Mouse (Mus musculus) 3T3-L1 (cell line): ENCODE measurements at regions not wholly inside any gene's neighbourhood (a gene's known extent, or its start where the extent isn't known, plus 50 kb on each side); places are given as distances from the start of the nearest gene placed in this dataset.

Source experiments
- DNase-seq: peaks from one replicate; pipeline ENCODE4 v3.0.0-alpha.2; 2015; ENCODE audit warnings: low read depth, low spot score

DNA sequence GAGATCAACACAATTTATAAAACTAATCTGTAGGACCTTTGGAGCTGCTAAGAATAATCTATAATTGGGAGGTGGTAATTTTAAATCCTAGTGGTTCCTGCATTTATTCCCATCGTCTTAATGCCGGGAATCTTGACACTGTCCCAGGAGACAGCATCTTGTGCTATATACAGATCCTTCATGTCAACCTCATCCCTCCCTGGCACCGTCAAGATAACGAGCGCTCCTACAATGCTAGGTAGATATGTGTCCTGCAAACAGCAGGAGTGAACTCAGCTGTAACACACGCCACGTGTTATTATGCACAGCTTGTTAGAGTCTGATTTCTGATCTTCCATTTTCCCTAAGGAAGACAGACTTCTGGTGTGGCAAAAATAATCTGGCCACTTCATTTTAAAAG, 237.0 kb upstream of the Cnr1 start:
- DNase-seq = no peak

DNA sequence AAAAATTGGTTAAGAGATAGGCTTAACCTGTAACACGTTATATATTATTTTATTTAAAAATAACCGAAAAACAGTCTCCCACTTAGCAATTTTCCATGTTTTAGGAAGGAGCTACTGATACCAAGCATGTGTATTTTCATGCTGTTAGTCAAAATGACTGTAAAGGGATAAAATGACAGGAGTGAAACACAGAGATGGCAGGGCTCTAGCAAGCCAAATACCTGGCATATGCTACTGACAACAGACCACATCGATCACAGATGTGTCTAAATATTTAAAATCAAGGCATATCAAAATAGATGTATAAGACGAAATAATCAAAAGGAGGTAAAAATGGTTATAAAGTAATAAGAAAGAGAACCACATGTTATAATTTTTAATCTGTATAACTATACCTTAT, 231.0 kb upstream of the Cnr1 start:
- no peak for DNase-seq

DNA sequence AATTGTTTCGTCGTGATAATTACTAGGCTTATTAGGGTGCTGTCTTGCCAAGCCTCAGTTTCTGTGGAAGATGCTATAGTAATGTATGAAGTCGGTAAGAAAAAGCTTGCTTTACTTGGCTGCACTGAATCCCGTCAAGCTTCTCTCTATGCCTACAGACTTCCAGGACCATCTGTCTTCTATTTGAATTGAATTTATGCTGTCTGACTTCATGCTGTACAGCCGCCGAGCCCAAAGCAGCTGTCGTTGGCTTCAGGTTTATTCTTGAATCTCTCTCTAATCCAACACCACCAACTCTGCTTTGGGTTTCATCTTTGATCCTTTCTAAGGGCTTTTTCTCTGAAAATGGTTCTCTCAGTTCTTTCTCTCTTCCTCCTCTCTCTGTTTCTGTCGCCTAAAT, 227.4 kb upstream of the Cnr1 start:
- no peak for DNase-seq

DNA sequence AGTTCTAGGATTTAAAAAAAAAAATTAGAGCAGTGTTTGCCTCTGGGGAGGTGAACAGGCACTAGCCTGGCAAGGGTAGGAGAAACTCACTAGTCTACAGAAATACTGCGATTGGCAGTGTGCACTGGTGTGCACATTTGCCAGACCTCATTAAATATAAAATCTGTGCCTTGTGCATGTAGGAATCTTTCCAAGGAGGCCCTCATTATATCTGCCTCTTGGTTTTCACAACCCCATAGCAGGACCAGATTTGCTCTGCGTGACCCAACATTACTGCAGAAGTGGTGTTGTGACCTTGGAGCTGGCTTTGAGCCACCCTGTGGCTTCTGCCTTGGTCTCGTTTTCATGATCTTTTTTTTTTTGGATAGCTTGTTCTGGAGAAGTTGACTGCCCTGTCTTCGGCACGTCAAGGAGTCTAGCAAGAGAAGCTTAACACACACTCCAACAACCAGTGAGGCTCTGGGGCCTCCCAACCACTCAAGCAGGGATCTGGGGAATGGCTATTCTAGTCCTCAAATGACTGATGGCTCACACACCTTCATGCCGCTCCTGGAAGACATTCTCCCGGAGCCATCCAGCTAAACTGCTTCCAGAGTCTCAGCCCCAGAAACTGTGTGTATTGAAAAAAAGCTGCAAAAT, 222.2 kb upstream of the Cnr1 start:
- no peak for DNase-seq

DNA sequence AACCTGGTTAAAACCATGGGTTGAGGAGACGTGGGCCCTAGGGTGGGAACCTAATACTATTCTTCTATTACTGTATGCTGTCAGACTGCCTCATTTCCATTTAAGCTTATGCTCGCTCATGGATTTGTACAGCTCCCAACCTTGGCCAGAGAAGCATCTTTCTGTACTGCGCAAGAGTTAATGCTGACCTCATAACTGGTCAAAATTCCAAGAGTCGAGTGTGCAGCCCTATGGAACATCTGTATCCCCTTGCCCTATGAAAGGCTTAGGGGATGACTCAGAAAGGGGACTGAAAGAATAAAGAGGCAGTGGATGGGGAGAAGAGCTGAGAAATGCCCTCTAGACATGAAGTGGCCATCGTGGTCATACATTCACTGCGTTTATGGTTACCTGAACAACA, 218.7 kb upstream of the Cnr1 start:
- peak; percentile 25 for DNase-seq

DNA sequence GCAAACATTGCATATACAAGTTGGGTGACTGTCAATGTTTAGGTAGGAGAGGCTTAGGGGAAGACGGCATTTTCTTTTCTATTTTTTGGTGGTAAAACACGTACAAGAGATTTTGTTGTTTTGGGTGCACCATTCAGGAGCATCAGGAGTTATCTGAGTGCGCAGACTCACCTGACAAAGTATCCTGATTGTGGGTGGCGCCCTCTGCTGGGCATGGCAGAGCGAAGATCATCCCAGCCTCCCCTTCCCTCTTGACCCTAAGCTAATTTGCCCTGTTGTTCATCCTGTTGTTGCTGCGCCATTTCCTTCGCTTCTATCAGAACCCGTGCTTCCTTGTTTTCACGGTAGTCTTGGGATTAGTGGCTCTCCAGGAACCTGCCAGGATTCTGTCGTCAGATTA, 217.6 kb upstream of the Cnr1 start:
- DNase-seq = no peak

DNA sequence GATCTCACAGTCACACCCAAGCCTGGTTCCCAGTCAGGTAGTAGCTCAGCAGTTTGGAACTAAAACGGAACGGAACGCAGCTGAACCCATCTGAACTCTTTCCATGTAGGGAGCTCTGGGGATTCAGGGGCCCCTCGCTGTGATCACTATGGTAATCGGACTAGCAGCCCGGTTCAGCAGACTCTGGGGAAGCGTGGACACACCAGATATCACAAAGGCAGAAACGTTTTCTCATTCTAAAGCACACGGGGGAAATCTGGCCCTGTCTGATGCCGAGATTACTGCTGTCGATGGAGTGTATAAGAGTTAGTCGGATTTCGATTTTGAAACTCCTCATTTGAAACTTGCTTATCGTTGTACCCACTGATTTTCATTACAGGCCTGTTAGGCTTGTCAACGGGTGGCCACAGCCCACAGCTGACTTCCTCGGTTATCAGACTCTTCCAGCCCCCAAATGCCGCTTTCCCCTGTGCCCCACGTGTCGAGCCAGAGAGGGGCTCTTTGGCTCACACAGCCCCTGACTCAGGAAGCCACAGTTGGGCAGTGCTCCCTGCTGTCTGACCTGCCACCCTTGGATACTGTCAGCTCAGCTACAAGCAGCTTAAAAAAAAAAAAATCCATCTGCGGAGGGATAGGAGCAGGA, 207.8 kb upstream of the Cnr1 start:
- DNase-seq = no peak

DNA sequence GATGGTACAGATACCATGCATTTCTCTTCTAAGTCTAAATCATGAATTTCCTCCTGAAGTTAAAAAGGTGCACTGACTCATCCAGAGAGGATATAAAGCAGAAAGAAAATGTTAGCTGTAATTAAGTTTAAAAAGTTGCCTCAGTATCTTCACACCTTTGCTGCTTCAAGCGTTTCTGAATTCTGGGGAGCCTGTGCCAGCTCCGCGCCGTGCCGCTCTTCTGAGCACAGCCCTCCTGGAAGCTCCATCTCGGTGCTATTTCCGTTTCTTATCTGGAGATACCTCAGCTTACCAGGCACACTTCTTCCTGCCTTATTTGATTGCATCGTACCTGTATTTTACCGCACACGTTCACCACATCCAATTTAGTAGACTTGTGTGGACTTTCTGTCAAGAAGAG, 203.4 kb upstream of the Cnr1 start:
- DNase-seq = no peak

DNA sequence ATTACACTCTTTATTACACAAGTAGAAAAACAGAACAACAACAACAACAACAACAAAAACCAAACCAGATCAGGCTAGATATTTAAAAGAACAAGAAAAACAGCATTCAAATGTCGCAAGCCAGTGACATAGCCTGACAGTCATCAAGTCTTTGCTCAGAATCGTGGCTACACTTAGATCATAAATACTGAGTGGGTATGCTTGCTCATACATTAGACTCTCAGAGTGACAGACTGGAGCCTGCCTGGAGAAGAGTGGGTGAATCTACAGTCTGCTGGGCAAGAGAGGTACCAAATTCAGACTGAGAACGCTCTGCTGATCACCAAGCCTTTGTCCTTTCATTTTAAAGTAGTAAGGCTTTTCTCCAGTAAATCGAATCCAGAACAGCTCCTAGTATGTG, 202.4 kb upstream of the Cnr1 start:
- no peak for DNase-seq

DNA sequence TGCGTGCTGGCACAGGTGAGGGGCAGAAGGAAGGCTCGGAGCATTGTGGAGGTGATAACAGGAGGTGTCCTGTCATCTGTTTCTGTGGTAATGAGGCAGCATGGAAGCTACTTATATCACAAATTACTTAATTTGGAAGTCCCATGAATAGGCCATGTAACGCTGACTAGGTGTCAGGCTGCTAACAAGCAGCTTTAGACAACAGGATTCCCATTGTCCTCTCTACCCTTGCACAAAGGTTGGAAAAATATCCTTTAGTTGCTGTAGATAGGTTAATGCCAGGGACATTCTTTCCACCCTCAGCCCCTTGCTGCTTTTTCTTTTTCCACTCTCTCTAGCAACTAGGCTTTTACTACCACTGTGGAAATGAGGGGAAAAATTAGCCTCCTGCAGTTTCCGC, 192.6 kb upstream of the Cnr1 start:
- DNase-seq = no peak

DNA sequence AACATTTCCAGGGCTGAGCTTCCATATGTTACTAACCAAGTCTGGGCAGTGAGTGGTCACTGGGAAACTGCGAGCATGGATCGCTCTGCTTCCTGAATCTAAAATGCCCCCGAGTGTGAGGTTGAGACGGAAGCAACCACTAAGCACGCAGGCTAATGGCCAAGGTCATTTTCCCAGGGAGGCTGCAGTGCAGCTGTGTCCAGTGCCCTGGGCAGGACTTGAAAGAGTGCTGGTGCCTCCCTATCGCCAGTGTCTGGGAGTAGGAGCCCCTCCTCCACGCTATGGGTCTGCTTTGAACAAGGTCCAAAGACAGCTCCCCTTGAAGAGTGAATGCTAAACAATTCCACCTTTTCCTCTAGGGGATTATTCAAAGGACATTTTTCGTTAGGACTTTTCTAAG, 189.5 kb upstream of the Cnr1 start:
- DNase-seq = no peak

DNA sequence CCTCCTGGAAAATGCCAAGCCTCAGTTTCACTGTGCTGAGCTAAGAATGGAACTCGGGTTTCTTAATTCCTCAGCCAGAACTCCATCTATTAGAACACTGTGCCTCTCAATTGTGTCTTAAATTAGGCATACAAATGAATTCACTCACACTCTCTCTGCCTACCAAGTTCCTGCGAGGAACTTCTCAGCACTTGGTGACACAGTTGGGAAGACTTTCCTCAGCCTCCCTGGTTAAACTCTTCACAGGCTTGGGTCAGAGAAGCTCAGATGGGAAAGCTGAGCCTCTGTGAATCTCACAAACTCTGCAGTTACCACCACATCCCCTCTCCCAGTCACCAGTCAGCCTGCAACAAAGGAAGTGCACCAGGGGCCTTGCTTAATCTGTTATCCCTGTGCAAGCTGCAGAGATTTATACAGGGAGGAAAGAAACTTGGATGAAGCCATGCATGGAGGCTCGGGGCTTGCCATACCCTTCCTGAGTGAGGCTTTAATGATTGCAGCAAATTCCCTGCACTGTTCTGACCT, 188.9 kb upstream of the Cnr1 start:
- no peak for DNase-seq

DNA sequence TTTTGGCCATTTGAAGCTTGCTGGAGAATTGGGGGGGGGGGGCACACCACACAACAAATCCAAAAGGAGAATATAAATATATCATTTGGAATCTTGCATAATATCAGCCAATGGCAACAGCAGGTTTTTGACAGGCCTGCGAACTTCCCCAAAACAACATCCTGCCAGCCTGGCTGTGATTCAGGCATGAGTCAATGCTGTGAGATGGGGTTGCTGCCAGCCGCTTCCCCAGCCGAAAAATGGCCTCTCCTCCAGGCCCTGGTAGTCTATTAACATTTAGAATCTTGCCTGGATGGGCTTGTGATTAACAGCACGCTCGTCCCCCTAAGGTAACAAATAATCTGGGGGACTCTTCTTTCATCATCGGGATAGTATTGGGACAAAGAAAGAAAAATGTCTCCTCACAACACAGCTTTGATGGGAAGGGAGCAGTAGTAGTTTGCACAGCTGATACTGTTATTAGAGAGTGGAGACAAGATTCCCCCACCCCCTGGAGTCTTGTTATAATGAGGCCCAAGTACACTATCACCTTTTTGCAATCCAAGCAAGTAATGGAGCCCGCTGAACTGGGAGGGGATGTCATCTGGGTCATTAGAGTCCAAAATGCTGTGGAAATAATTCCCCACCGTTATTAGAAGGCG, 188.2 kb upstream of the Cnr1 start:
- peak; percentile 90 for DNase-seq

DNA sequence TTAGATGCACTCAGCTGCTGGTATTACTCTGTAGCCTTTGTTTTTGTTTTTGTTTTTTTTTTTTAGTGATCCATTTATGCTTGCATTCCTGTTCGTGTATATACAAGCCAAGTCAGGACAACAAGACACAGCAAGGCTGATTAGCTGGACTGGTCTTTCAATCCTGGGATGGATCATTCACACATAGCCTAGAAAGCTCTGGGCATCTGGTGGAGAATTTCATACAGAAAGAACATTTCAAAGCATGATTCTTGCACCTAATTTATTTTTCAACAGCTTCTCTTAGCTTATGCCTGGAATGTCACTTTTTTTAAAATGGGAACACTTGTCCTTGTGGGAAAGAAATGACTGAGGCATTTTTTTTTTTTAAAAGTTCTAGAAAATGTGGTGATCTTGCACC, 187.1 kb upstream of the Cnr1 start:
- DNase-seq = no peak

DNA sequence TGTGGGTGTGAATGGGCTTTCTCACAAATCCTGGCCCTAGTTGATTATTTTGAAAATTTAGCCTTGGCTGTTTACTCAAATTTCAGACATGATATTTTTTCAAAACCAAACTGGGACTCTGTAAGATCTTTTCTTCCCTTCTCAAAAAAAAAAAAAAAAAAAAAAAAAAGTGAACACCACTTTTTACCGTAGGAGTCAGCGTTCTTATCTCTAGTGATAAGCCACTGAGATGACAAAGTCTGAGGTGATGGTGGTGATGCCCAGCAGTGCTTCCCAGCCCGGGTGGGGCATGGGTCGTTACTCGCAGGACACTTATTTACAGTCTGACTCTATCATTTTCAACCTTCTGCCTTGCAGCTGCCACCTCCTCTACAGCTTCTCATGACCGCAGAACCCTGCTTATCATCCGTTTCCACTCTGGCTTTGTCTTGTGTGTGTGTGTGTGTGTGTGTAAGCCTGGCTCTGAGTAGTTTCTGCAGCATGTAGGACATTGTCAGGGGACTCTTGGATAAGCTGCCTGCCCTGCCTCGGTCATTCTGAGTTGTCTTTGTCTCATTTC, 186.5 kb upstream of the Cnr1 start:
- DNase-seq = no peak

DNA sequence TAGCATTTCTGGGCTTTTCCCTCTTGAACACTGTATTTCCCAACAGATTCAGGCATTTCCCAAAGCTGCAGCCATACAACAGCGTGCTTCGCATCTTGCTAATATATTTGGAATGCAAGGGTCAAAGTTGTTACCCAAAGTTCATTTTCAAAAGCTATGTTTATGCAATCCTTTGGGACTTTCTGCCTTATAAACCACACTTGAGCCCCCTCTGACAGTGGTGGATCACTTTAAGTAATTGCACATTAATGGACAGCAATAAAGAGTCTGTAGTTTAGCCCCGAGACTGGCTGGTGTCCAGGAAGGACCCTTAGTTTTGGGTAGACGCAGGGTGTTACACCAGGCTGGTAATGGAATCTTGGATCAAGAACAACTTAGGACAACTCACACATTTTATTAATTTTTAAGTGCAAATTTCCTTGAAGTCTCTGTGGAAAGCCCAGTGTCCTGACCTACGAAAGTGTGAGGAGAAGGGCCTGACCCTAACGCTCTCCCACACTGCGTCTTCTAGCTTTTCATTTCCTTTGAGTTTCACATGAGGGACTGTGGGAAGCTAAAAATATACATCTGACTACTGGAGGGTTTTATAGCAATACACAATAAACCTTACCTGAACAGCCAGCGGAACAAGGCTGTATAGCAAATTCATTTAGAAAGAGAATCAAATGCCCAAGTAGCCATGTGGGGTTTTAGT, 185.0 kb upstream of the Cnr1 start:
- peak; percentile 79 for DNase-seq

DNA sequence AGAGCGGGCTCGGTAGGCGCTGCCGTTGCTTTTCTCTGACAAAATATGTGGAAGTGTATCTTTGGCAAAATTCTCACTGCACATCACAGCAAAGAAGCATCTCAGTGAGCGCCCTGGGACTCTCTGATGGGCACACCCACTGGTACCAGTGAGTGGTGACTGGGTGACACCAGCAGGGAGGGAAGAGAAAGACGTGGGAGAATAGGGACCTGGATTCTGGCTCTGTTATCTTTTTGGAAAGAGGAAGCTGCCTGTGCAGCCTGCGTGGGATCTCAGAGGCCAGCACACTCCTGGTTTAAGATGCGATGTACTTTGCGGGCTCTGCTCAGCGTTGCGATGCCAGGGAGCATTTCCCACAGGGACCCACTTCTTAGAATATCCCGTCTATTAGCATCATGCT, 183.4 kb upstream of the Cnr1 start:
- no peak for DNase-seq

DNA sequence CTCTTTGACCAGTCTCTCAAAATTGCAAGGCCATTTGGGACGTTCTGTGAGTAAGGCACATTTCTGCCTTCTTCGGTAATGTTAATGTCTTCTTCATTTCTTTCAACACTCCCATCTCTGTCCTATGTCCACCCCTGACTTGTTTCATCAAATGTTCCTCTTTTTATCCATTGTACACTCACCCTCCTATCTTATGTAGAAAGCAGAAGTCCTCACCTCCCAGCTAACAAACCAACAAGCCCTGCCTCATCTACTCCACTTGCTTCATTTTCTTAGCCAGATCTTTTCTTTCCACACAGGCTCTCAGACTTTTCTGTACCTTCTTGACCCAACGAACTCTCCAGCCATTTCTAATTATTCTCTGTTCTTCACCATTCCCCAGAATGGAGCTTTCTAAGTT, 179.2 kb upstream of the Cnr1 start:
- DNase-seq = no peak

DNA sequence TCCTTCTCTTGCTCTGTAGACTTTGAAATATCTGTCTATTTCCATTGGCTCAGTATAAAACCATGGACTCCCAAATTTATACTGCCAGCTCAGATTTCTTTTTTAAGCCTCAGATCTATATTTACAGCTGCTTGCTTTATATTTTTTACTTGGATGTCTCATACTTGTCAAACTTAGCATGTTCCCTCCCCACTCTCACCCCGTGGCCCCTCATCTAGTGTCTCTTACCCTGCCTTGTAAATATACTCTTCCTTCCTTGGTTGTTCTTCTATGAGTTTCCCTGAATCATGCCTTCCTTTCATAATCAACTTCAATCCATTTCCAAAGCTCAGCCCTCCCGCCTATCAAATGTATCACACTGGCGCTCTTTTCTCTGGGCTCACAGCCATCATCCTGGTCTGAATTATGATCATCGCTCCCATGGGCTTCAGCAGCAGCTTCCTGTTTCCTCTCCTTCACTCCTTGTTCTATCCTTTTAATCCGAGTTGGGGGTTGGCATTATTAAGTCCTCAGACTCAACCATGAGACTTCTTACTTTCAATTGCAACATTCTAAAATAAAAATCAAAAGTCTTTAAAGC, 177.0 kb upstream of the Cnr1 start:
- peak; percentile 77 for DNase-seq

DNA sequence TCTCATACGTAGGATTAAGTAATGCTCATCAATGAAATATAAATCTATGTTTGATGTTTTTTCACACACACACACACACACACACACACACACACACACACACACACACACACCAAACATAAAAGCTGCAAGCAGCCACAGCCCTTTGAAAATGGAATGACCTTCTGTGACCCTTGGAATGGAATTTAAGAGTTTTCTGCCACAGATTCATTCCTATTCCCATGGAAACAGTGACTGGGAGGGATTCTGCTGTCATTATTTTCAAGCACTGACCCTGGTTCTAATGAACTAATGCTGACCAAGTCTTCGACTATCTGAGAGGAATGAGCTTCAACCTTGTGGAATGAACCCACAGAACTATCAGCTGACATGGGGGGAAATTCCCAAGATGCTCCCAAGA, 156.7 kb upstream of the Cnr1 start:
- DNase-seq = no peak

DNA sequence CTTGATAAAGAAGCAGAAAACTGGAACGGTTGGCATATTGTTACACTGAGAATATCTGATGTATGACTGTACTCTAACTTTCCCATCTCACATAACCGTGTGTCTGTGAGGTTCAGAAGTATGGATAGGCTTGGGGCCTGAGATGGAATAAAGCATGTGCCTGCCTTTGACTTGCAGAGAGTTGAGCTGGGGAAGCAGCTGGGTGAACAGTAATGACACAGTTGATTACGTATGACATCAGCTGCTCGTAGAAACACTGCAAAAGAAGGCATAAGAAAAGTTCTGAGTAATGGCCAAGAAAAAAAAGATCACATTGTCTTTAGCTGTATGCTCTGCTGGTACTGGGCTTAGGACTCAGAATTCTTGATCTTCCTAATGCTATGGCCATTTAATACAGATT, 138.4 kb upstream of the Cnr1 start:
- DNase-seq = no peak

DNA sequence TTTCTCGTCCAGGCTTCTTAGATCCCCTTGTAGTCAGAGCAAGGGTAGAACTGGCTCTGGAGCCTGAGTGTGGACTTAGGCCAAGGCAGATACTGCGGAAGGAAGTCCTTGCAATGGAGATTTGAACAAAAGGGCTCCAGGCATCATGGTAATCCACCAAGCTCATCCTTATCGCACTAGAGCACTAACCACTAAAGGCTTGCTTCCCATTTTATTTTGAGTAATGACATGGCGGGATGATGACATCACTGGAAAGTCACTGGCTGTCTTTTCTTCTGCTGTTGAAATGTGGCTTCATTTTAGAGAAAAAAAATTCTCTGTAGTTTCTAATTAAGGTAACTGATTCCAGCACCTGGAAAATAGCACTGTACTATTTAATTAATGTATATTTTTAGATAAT, 137.4 kb upstream of the Cnr1 start:
- no peak for DNase-seq
